36 mouse cellular contexts compared by ENCODE assay signal in genomic region chr4:108124104-108124503, GRCm38 (mm10). TPM values are rescaled to one million over a fixed set of nuclear protein-coding genes. Genes with fewer than 3 reads are reported as not detected.
"Had no signal": no experiment of that assay in that cellular context is flagged by ENCODE, and none has a peak within 500 bp of the region (broad histone marks: within the 10 kb centered on the region; RNA-seq: fewer than 3 reads in every experiment).

No protein-coding gene starts in this region.

- H3K27me3 ChIP-seq: heart, embryonic 12.5 days; heart, embryonic 13.5 days; heart, embryonic 15.5 days; hindbrain, embryonic 12.5 days; hindbrain, embryonic 13.5 days; hindbrain, embryonic 15.5 days; intestine, embryonic 15.5 days; kidney, embryonic 15.5 days had no signal

- H3K9me3 ChIP-seq: heart, embryonic 10.5 days; heart, embryonic 12.5 days; heart, embryonic 15.5 days; hindbrain, embryonic 12.5 days; hindbrain, embryonic 13.5 days; hindbrain, embryonic 15.5 days; intestine, embryonic 15.5 days; kidney, embryonic 15.5 days had no signal

- H3K4me2 ChIP-seq: heart, embryonic 11.5 days; heart, embryonic 12.5 days; heart, embryonic 13.5 days; heart, embryonic 15.5 days; hindbrain, embryonic 12.5 days; hindbrain, embryonic 13.5 days; hindbrain, embryonic 14.5 days; hindbrain, embryonic 15.5 days; intestine, embryonic 15.5 days; kidney, embryonic 15.5 days had no signal

- H3K27ac ChIP-seq: heart, embryonic 10.5 days; heart, embryonic 13.5 days; heart, embryonic 15.5 days; hindbrain, embryonic 10.5 days; hindbrain, embryonic 12.5 days; hindbrain, embryonic 13.5 days; hindbrain, embryonic 14.5 days; hindbrain, embryonic 15.5 days; hindbrain, postnatal 0 days; intestine, embryonic 15.5 days; kidney, embryonic 15.5 days; kidney, postnatal 0 days; layer of hippocampus, adult 2 months had no signal

- H3K4me3 ChIP-seq: heart, embryonic 10.5 days; heart, embryonic 12.5 days; heart, embryonic 13.5 days; heart, embryonic 15.5 days; hindbrain, embryonic 10.5 days; hindbrain, embryonic 12.5 days; hindbrain, embryonic 13.5 days; hindbrain, embryonic 15.5 days; intestine, embryonic 15.5 days; kidney, embryonic 15.5 days; layer of hippocampus, adult 2 months had no signal

- DNase-seq: heart, postnatal 10 days; heart, postnatal 14 days; heart, postnatal 36 days; heart, postnatal 4 days; kidney, adult 11 months; kidney, adult 18-20 months; kidney, adult 2 months; kidney, adult 8-10 months; kidney, adult 9 months; kidney, postnatal 10 days; kidney, postnatal 14 days; kidney, postnatal 25 days; kidney, postnatal 36 days; kidney, postnatal 4 days; layer of hippocampus, adult 9-11 months; layer of hippocampus, postnatal 36 days had no signal

- H3K9ac ChIP-seq: heart, embryonic 12.5 days; heart, embryonic 13.5 days; heart, embryonic 15.5 days; hindbrain, embryonic 12.5 days; hindbrain, embryonic 13.5 days; hindbrain, embryonic 14.5 days; hindbrain, embryonic 15.5 days; intestine, embryonic 15.5 days; kidney, embryonic 15.5 days had no signal

- H3K36me3 ChIP-seq: heart, embryonic 10.5 days; heart, embryonic 12.5 days; heart, embryonic 13.5 days; heart, embryonic 15.5 days; hindbrain, embryonic 10.5 days; hindbrain, embryonic 12.5 days; hindbrain, embryonic 13.5 days; hindbrain, embryonic 15.5 days; intestine, embryonic 15.5 days; kidney, embryonic 15.5 days had no signal

- ATAC-seq: hindbrain, embryonic 16.5 days; hindbrain, postnatal 0 days; inflammation-experienced regulatory T-cells, adult 6 months; intestine, embryonic 15.5 days; intestine, embryonic 16.5 days; intestine, postnatal 0 days had no signal

- H3K4me1 ChIP-seq: heart, embryonic 12.5 days; heart, embryonic 13.5 days; heart, embryonic 15.5 days; hindbrain, embryonic 10.5 days; hindbrain, embryonic 12.5 days; hindbrain, embryonic 13.5 days; hindbrain, embryonic 15.5 days; intestine, embryonic 15.5 days; kidney, embryonic 15.5 days had no signal

RNA-seq across cellular contexts. Expression of gene Podn, which starts 27.9 kb away (rescaled TPM):
- total RNA-seq: hematopoietic stem cell, adult 5-6 weeks had no signal
- polyA plus RNA-seq: inflammation-experienced regulatory T-cells, adult 6 months had no signal
